In genomic region chr13:101768630-101768991, GRCm38 (mm10) we compare ENCODE assay signal across 8 mouse cellular contexts. TPM values are rescaled to one million over a fixed set of nuclear protein-coding genes. Genes with fewer than 3 reads are reported as not detected.
DNase-seq lines count a peak whose midpoint lies in the region; ATAC-seq lines count a peak whose summit lies in the region.

No protein-coding gene starts in this region.

- H3K4me2 ChIP-seq in embryonic facial prominence, embryonic 12.5 days (replicated peaks) = peak overlapping the region; percentile 92

- H3K36me3 ChIP-seq in embryonic facial prominence, embryonic 12.5 days = no peaks in the 10 kb centered on the region
- H3K36me3 ChIP-seq in limb, embryonic 10.5 days = no peaks in the 10 kb centered on the region
- H3K36me3 ChIP-seq in midbrain, embryonic 10.5 days = no peaks in the 10 kb centered on the region

- peak overlapping the region; percentile 92 for H3K9ac ChIP-seq in embryonic facial prominence, embryonic 12.5 days

- H3K27ac ChIP-seq in embryonic facial prominence, embryonic 12.5 days = peak overlapping the region; percentile 92
- peak overlapping the region; percentile 91 for H3K27ac ChIP-seq in limb, embryonic 10.5 days
- peak overlapping the region; percentile 88 for H3K27ac ChIP-seq in midbrain, embryonic 10.5 days (replicated peaks)

- no peaks in the 10 kb centered on the region for H3K27me3 ChIP-seq in embryonic facial prominence, embryonic 12.5 days
- H3K27me3 ChIP-seq in limb, embryonic 10.5 days (ENCODE audit: low read depth, poor library complexity, severe bottlenecking) = 0 out of 2 replicates have a peak, but pooled peaks cover 9% of the 10 kb centered on the region
- no peaks in the 10 kb centered on the region for H3K27me3 ChIP-seq in midbrain, embryonic 10.5 days (ENCODE audit: low read depth, poor library complexity, severe bottlenecking)

- WGBS in embryonic facial prominence, embryonic 12.5 days = 1% methylated on average over 17 of the region's 17 CpGs
- under 1% methylated on average over 17 of the region's 17 CpGs for WGBS in limb, embryonic 10.5 days
- under 1% methylated on average over 17 of the region's 17 CpGs for WGBS in midbrain, embryonic 10.5 days

- ATAC-seq in embryonic facial prominence, embryonic 12.5 days (ENCODE audit: insufficient number of reproducible peaks, insufficient read depth, low FRiP score, low TSS enrichment) = 0 out of 2 replicates have a peak, but pooled peaks have one; percentile 32
- ATAC-seq in granulocyte monocyte progenitor cell, adult 5-6 weeks (replicated peaks; ENCODE audit: poor library complexity, severe bottlenecking) = peak; percentile 41

- H3K9me3 ChIP-seq in embryonic facial prominence, embryonic 12.5 days = no peaks in the 10 kb centered on the region
- no peaks in the 10 kb centered on the region for H3K9me3 ChIP-seq in limb, embryonic 10.5 days (replicated peaks)
- H3K9me3 ChIP-seq in midbrain, embryonic 10.5 days (replicated peaks) = no peaks in the 10 kb centered on the region

- DNase-seq in embryo, embryonic 10 days (ENCODE audit: low spot score) = peak; percentile 61
- DNase-seq in embryo, embryonic 9.5 days (ENCODE audit: extremely low spot score) = no peak
- peak; percentile 84 for DNase-seq in kidney, adult 18-20 months
- DNase-seq in limb, embryonic 10.5 days (ENCODE audit: low spot score) = no peak
- DNase-seq in midbrain, embryonic 10.5 days (ENCODE audit: low spot score) = no peak
- DNase-seq in spleen, postnatal 14 days (ENCODE audit: low spot score in 2 of 2) = peak; percentile 16 to 36

- peak overlapping the region; percentile 91 for H3K4me3 ChIP-seq in embryonic facial prominence, embryonic 12.5 days
- peak overlapping the region; percentile 90 for H3K4me3 ChIP-seq in limb, embryonic 10.5 days
- H3K4me3 ChIP-seq in midbrain, embryonic 10.5 days = peak overlapping the region; percentile 73

- H3K4me1 ChIP-seq in embryonic facial prominence, embryonic 12.5 days = peaks cover 24% of the 10 kb centered on the region
- H3K4me1 ChIP-seq in limb, embryonic 10.5 days = peaks cover 26% of the 10 kb centered on the region
- H3K4me1 ChIP-seq in midbrain, embryonic 10.5 days = peaks cover 41% of the 10 kb centered on the region

RNA-seq across cellular contexts. Expression of gene Pik3r1, which starts 0.6 kb away (rescaled TPM):
- 36.1 and 36.5 TPM in 2 replicates for polyA plus RNA-seq in embryonic facial prominence, embryonic 12.5 days (2016; fragmentation: Nextera tagmentation; extraction: Ambion mirVana)
- total RNA-seq in granulocyte monocyte progenitor cell, adult 5-6 weeks (2014; fragmentation: Nextera tagmentation) = 62.1 and 70.9 TPM in 2 replicates
- total RNA-seq in granulocyte monocyte progenitor cell, adult 5-6 weeks (2017) = 84.2 and 102 TPM in 2 replicates
- 9.8 and 13.9 TPM in 2 replicates for polyA plus RNA-seq in limb, embryonic 10.5 days (2016; fragmentation: Nextera tagmentation; extraction: Ambion mirVana)
- 14.8 and 16.4 TPM in 2 replicates for polyA plus RNA-seq in midbrain, embryonic 10.5 days (2016; fragmentation: Nextera tagmentation; extraction: Ambion mirVana)

Comparison
In these comparisons a context has a peak if more than half of its experiments do, and no peak if none do; other contexts are left out.
1. DNase-seq: peak in embryo, embryonic 10 days (single experiment), kidney, adult 18-20 months (single experiment) and spleen, postnatal 14 days (2 of 2); none in embryo, embryonic 9.5 days (single experiment), limb, embryonic 10.5 days (single experiment) and midbrain, embryonic 10.5 days (single experiment).
2. Peak in every context shown above with its lines, with median percentiles within 50 percentile points of each other: H3K27ac ChIP-seq and H3K4me3 ChIP-seq.